ENCODE assay signal across 28 mouse cellular contexts in genomic region chr15:85054098-85054497, GRCm38 (mm10). TPM values are rescaled to one million over a fixed set of nuclear protein-coding genes. Genes with fewer than 3 reads are reported as not detected.
DNase-seq lines count a peak whose midpoint lies in the region; ATAC-seq and TF ChIP-seq lines count a peak whose summit lies in the region.
"Had no signal": no experiment of that assay in that cellular context is flagged by ENCODE, and none has a peak within 500 bp of the region (broad histone marks: within the 10 kb centered on the region; RNA-seq: fewer than 3 reads in every experiment).

No protein-coding gene starts in this region.

- no peaks in the 10 kb centered on the region for H3K9me3 ChIP-seq in midbrain, embryonic 11.5 days (ENCODE audit: control insufficient read depth, low read length)
- H3K9me3 ChIP-seq in midbrain, embryonic 10.5 days (replicated peaks), result no peaks in the 10 kb centered on the region
- no peaks in the 10 kb centered on the region for H3K9me3 ChIP-seq in ES-E14 (ENCODE audit: control insufficient read depth, insufficient read depth, low read depth, low read length)
- H3K9me3 ChIP-seq: G1E had no signal

- in situ Hi-C loops in ES-E14 (cut with MboI; ENCODE audit: low sequenced_read_pairs in 2 of 2, unreplicated experiment in 2 of 2), result no loop called here

- no peaks in the 10 kb centered on the region for H3K27me3 ChIP-seq in midbrain, embryonic 11.5 days (ENCODE audit: control insufficient read depth, insufficient read depth, low read length)
- H3K27me3 ChIP-seq in midbrain, embryonic 10.5 days (ENCODE audit: low read depth, poor library complexity, severe bottlenecking), result no peaks in the 10 kb centered on the region
- H3K27me3 ChIP-seq: CH12.LX, Patski had no signal

- no peak overlapping the region for H3K27ac ChIP-seq in midbrain, embryonic 11.5 days (ENCODE audit: low read depth, low read length)
- no peak overlapping the region for H3K27ac ChIP-seq in midbrain, embryonic 10.5 days (replicated peaks)
- H3K27ac ChIP-seq in ES-E14 (ENCODE audit: insufficient read depth, low read depth, low read length, poor library complexity, severe bottlenecking), result no peak overlapping the region

- peak; percentile 72 for DNase-seq in midbrain, embryonic 11.5 days (ENCODE audit: low spot score, missing footprints)
- no peak for DNase-seq in midbrain, embryonic 10.5 days (ENCODE audit: low spot score)
- DNase-seq in 416B (ENCODE audit: low read depth), result peak; percentile 28
- DNase-seq in ES-E14 (ENCODE audit: low read depth, low spot score), result no peak
- DNase-seq in T-cell, adult 2 months (ENCODE audit: low spot score), result no peak
- no peak for DNase-seq in layer of hippocampus, postnatal 36 days
- DNase-seq: adrenal gland, adult 2 months; adrenal gland, adult 8-10 months; adrenal gland, postnatal 10 days; adrenal gland, postnatal 14 days; adrenal gland, postnatal 25 days; adrenal gland, postnatal 36 days; B cell, adult 2 months; cerebellum, adult 11 months; cerebellum, adult 11-12 months; cerebellum, adult 18-20 months; cerebellum, adult 2 months; cerebellum, adult 8-10 months; cerebellum, adult 9-10 months had no signal

- 96% methylated on average over 3 of the region's 3 CpGs for WGBS in midbrain, embryonic 11.5 days
- 94% methylated on average over 3 of the region's 3 CpGs for WGBS in midbrain, embryonic 10.5 days

- H3K9ac ChIP-seq in midbrain, embryonic 11.5 days (ENCODE audit: low read length), result no peak overlapping the region
- no peak overlapping the region for H3K9ac ChIP-seq in ES-E14 (ENCODE audit: insufficient read depth, low read depth, low read length, poor library complexity, severe bottlenecking)

- no peak overlapping the region for H3K4me3 ChIP-seq in midbrain, embryonic 11.5 days (ENCODE audit: low read depth, low read length)
- H3K4me3 ChIP-seq in midbrain, embryonic 10.5 days, result no peak overlapping the region
- no peak overlapping the region for H3K4me3 ChIP-seq in ES-E14 (ENCODE audit: insufficient read depth in 1 of 2, low read depth in 1 of 2, low read length in 2 of 2, poor library complexity in 1 of 2, severe bottlenecking in 1 of 2)

- no peak for ATAC-seq in midbrain, embryonic 11.5 days (ENCODE audit: low FRiP score)
- ATAC-seq: activated CD4-positive, CD25-positive, alpha-beta regulatory T cell, adult 4 months; CD4-positive, CD25-positive, alpha-beta regulatory T cell, adult 4 months; Patski had no signal

- no peak overlapping the region for H3K4me2 ChIP-seq in midbrain, embryonic 11.5 days

- peaks cover 7% of the 10 kb centered on the region; the same call in 1 of the 2 replicates for H3K36me3 ChIP-seq in midbrain, embryonic 11.5 days (ENCODE audit: control insufficient read depth, insufficient read depth, low read length)
- peaks cover 58% of the 10 kb centered on the region for H3K36me3 ChIP-seq in midbrain, embryonic 10.5 days
- H3K36me3 ChIP-seq in ES-E14 (ENCODE audit: control insufficient read depth, insufficient read depth, low read length, poor library complexity, severe bottlenecking), result peaks cover 26% of the 10 kb centered on the region

- H3K4me1 ChIP-seq in midbrain, embryonic 11.5 days (ENCODE audit: control insufficient read depth, insufficient read depth, low read length), result no peaks in the 10 kb centered on the region
- H3K4me1 ChIP-seq in midbrain, embryonic 10.5 days, result 0 out of 2 replicates have a peak, but pooled peaks cover 3% of the 10 kb centered on the region
- no peaks in the 10 kb centered on the region for H3K4me1 ChIP-seq in ES-E14 (ENCODE audit: control insufficient read depth in 2 of 2, insufficient read depth in 2 of 2, low read length in 2 of 2, poor library complexity in 1 of 2)

TF ChIP-seq in ES-E14, 5 proteins besides CTCF, POLR2A, EP300 and RAD21:
- TF ChIP-seq ZNF384 (IDR thresholded peaks at IDR 0.05; ENCODE audit: low read depth, low read length), result no peak
- peak; percentile 71 for TF ChIP-seq MAFK (IDR thresholded peaks at IDR 0.05; ENCODE audit: insufficient read depth, low read depth, low read length)
- TF ChIP-seq CHD2 (IDR thresholded peaks at IDR 0.05; ENCODE audit: low read depth, low read length), result no peak
- no peak for TF ChIP-seq ZC3H11A (IDR thresholded peaks at IDR 0.05; ENCODE audit: borderline replicate concordance, low read depth, low read length)

RNA-seq across cellular contexts. Expression of gene Fam118a, which starts 25.4 kb away (rescaled TPM):
- polyA plus RNA-seq in midbrain, embryonic 11.5 days (2014; fragmentation: Nextera tagmentation; extraction: Ambion mirVana), result 30.1 and 32.1 TPM in 2 replicates
- polyA plus RNA-seq in midbrain, embryonic 10.5 days (2016; fragmentation: Nextera tagmentation; extraction: Ambion mirVana), result 33.1 and 34.9 TPM in 2 replicates
- 20.9 and 31.5 TPM in 2 replicates for total RNA-seq in ES-E14 (2012; rRNA removed)
- 10 to 100 TPM; 33.9 to 34.8 TPM for total RNA-seq in layer of hippocampus, postnatal 36 days (2021)

RNA-seq across cellular contexts. Expression of gene Upk3a, which starts 37.2 kb away (rescaled TPM):
- polyA plus RNA-seq in midbrain, embryonic 11.5 days (2014; fragmentation: Nextera tagmentation; extraction: Ambion mirVana), result 0.15 TPM in 1 of 2 replicates, not detected in the other
- polyA plus RNA-seq in midbrain, embryonic 10.5 days (2016; fragmentation: Nextera tagmentation; extraction: Ambion mirVana), result 0.16 TPM in 1 of 2 replicates, not detected in the other
- 0.18 TPM in 1 of 2 replicates, not detected in the other for total RNA-seq in ES-E14 (2012; rRNA removed)
- total RNA-seq in layer of hippocampus, postnatal 36 days (2021), result not detected
- total RNA-seq: adrenal gland, adult 18-20 months; adrenal gland, adult 2 months; adrenal gland, adult 8-10 months; adrenal gland, postnatal 10 days; adrenal gland, postnatal 14 days; adrenal gland, postnatal 25 days; adrenal gland, postnatal 36 days; adrenal gland, postnatal 4 days; CH12.LX; G1E; MEL had no signal
- polyA plus RNA-seq: activated CD4-positive, CD25-positive, alpha-beta regulatory T cell, adult 4 months; adrenal gland, adult 2 months; C2C12; CD4-positive, CD25-positive, alpha-beta regulatory T cell, adult 4 months; G1E; Patski had no signal

Comparison
In these comparisons a context has a peak if more than half of its experiments do, and no peak if none do; other contexts are left out.
1. DNase-seq: peak in midbrain, embryonic 11.5 days (single experiment) and 416B (single experiment); none in midbrain, embryonic 10.5 days (single experiment), ES-E14 (single experiment), T-cell, adult 2 months (single experiment) and layer of hippocampus, postnatal 36 days (0 of 2).